Mouse (Mus musculus): Measurements from ENCODE around the gene Gucy2e.

GRCm38 (mm10) chr11:69197194-69197593, 39.6 kb downstream of the Gucy2e start:
- TF ChIP-seq CTCF (IDR thresholded peaks at IDR 0.05; ENCODE audit: low read depth, low read length) (no peak), POLR2A (IDR thresholded peaks at IDR 0.05; ENCODE audit: borderline replicate concordance, low read depth, low read length) (no peak)

All from bone marrow macrophage, adult 2 months (primary cell).